Mouse (Mus musculus): ENCODE data around the gene Gm7247. TPM values are rescaled to one million over a fixed set of nuclear protein-coding genes. Genes with fewer than 3 reads are reported as not detected.
"Not testable (repeated sequence)": the region's sequence is repeated elsewhere in the genome, so short reads cannot be mapped to it uniquely, and the experiment has no call there.

Gene Gm7247
- polyA plus RNA-seq, 1 experiment from 2014 or later, result not detected

GRCm38 (mm10) chr14:51385741-51386140 is 24.2 kb downstream of the Gm7247 start:
- no peak for TF ChIP-seq CTCF (IDR thresholded peaks at IDR 0.05; ENCODE audit: low read depth)
- no peak for DNase-seq (ENCODE audit: low spot score)
- Histone ChIP-seq H3K4me1 (replicated peaks; ENCODE audit: control insufficient read depth, insufficient read depth) (no peaks in the 10 kb centered on the region), H3K9me3 (ENCODE audit: control insufficient read depth, low read length) (no peaks in the 10 kb centered on the region), H3K9ac (ENCODE audit: low read length) (no peak overlapping the region), H3K36me3 (ENCODE audit: control insufficient read depth, insufficient read depth, low read length) (no peaks in the 10 kb centered on the region), H3K27ac (replicated peaks) (no peak overlapping the region), H3K4me2 (replicated peaks; ENCODE audit: low read depth) (no peak overlapping the region), H3K27me3 (ENCODE audit: control insufficient read depth, insufficient read depth, low read length) (no peaks in the 10 kb centered on the region), H3K4me3 (ENCODE audit: low read depth, low read length) (no peak overlapping the region)
- ATAC-seq (ENCODE audit: low FRiP score, low TSS enrichment), result no peak
- WGBS, result 90% methylated on average over 4 of the region's 4 CpGs

GRCm38 (mm10) chr14:51387768-51388167 is 26.2 kb downstream of the Gm7247 start:
- H3K4me3 ChIP-seq (ENCODE audit: low read depth, low read length), result no peak overlapping the region
- no peak for DNase-seq (ENCODE audit: low spot score)
- TF ChIP-seq CTCF (IDR thresholded peaks at IDR 0.05; ENCODE audit: low read depth) (no peak), EP300 (optimal IDR thresholded peaks at IDR 0.05) (no peak)
- H3K4me2 ChIP-seq (replicated peaks; ENCODE audit: low read depth), result no peak overlapping the region
- H3K36me3 ChIP-seq (ENCODE audit: control insufficient read depth, insufficient read depth, low read length), result no peaks in the 10 kb centered on the region
- no peaks in the 10 kb centered on the region for H3K4me1 ChIP-seq (replicated peaks; ENCODE audit: control insufficient read depth, insufficient read depth)
- WGBS, result 96% methylated on average over 8 of the region's 8 CpGs
- H3K27me3 ChIP-seq (ENCODE audit: control insufficient read depth, insufficient read depth, low read length), result no peaks in the 10 kb centered on the region
- ATAC-seq (ENCODE audit: low FRiP score, low TSS enrichment), result no peak
- H3K9ac ChIP-seq (ENCODE audit: low read length), result no peak overlapping the region
- H3K9me3 ChIP-seq (ENCODE audit: control insufficient read depth, low read length), result no peaks in the 10 kb centered on the region
- H3K27ac ChIP-seq (replicated peaks), result no peak overlapping the region

- Histone ChIP-seq H3K4me2 (replicated peaks; ENCODE audit: low read depth) (no peak overlapping the region), H3K9me3 (ENCODE audit: control insufficient read depth, low read length) (no peaks in the 10 kb centered on the region), H3K4me1 (replicated peaks; ENCODE audit: control insufficient read depth, insufficient read depth) (no peaks in the 10 kb centered on the region), H3K4me3 (ENCODE audit: low read depth, low read length) (no peak overlapping the region), H3K27ac (replicated peaks) (no peak overlapping the region), H3K27me3 (ENCODE audit: control insufficient read depth, insufficient read depth, low read length) (no peaks in the 10 kb centered on the region), H3K9ac (ENCODE audit: low read length) (no peak overlapping the region), H3K36me3 (ENCODE audit: control insufficient read depth, insufficient read depth, low read length) (no peaks in the 10 kb centered on the region)
- TF ChIP-seq EP300 (optimal IDR thresholded peaks at IDR 0.05), result no peak
- DNase-seq (ENCODE audit: low spot score), result no peak
- ATAC-seq (ENCODE audit: low FRiP score, low TSS enrichment), result 0 out of 2 replicates have a peak, but pooled peaks have one; percentile 21
- WGBS, result 95% methylated on average over 9 of the region's 9 CpGs
Measured at GRCm38 (mm10) chr14:51388222-51388621, 26.7 kb downstream of the Gm7247 start.

DNA sequence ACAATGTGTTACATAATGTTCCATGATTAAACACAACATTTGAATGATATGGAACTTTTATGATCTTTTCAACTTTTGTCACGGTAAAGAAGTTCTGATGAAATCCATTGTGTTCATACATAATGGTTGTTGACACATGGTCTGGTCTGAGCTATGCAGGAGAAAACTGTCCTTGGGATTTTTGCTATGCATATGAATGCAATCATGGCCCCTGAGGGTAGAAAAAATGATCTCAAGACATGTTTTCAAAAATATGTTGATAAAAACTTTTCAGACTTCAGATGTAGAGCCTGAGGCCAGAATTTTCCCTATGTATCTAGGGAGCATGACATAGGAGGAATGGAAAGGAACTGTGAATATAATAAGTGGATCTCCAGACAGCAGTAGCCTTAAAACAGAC is 49.0 kb downstream of the Gm7247 start, which contains the start of gene Vmn2r88:
TSS of gene Vmn2r88 (plus strand) at position 301 of the 400 bp plus-strand sequence.
- ATAC-seq (ENCODE audit: low FRiP score, low TSS enrichment), result no peak
- no peaks in the 10 kb centered on the region for H3K4me1 ChIP-seq (replicated peaks; ENCODE audit: control insufficient read depth, insufficient read depth)
- no peaks in the 10 kb centered on the region for H3K27me3 ChIP-seq (ENCODE audit: control insufficient read depth, insufficient read depth, low read length)
- no peaks in the 10 kb centered on the region for H3K9me3 ChIP-seq (ENCODE audit: control insufficient read depth, low read length)
- no peak within 1 kb of the TSS for H3K9ac ChIP-seq (ENCODE audit: low read length)
- H3K4me3 ChIP-seq (ENCODE audit: low read depth, low read length), result no peak within 1 kb of the TSS
- no peaks in the 10 kb centered on the region for H3K36me3 ChIP-seq (ENCODE audit: control insufficient read depth, insufficient read depth, low read length)
- TF ChIP-seq CTCF (IDR thresholded peaks at IDR 0.05; ENCODE audit: low read depth) (no peak), EP300 (optimal IDR thresholded peaks at IDR 0.05) (no peak)
- DNase-seq (ENCODE audit: low spot score), result no peak
- no peak within 1 kb of the TSS for H3K27ac ChIP-seq (replicated peaks)
- 64% methylated on average over 1 of the region's 1 CpGs for WGBS
- no peak within 1 kb of the TSS for H3K4me2 ChIP-seq (replicated peaks; ENCODE audit: low read depth)

DNA sequence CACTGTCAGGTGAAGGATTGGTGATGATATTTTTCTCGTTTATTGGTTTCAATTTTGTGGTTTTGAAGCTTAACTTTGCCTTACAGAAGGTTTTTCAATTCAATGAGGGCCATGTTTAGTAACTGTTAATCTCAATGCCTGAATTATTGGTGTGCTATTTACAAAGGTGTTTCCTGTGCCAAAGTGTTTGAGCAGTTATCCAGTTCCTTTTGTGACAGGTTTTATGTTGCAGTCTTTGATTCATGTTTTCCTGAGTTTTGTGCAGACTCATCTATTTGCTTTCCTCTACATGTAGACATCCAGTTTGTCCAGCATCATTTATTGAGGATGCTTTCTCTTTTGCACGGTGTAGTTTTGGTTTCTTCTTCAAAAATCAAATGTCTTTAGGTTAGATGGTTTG is 62.3 kb downstream of the Gm7247 start:
- 56% methylated on average over 2 of the region's 2 CpGs for WGBS
- DNase-seq (ENCODE audit: low spot score), result no peak

DNA sequence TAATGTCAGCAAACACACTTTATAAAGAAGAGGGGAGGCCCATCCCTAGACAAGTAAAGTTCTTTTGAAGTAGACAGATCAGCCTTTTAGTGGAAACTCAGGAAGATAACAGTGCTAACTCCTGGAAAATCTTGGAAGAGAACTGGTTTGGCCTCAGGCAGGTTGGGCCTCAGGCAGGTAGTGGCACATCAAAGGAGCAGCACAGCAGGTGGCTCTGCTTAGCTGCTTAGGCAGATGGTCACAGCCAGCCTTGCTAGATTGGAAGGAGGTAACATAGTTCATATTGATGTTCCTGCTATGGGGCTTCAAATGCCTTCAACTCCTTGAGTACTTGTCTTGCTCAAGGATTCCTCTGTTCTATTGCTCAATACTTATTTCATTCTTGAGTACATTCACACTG is 68.6 kb downstream of the Gm7247 start:
- H3K27me3 ChIP-seq (ENCODE audit: control insufficient read depth, insufficient read depth, low read length); DNase-seq (ENCODE audit: low spot score); H3K4me2 ChIP-seq (replicated peaks; ENCODE audit: low read depth); H3K36me3 ChIP-seq (ENCODE audit: control insufficient read depth, insufficient read depth, low read length); H3K9ac ChIP-seq (ENCODE audit: low read length); ATAC-seq (ENCODE audit: low FRiP score, low TSS enrichment); H3K9me3 ChIP-seq (ENCODE audit: control insufficient read depth, low read length); H3K4me3 ChIP-seq (ENCODE audit: low read depth, low read length); H3K27ac ChIP-seq (replicated peaks); H3K4me1 ChIP-seq (replicated peaks; ENCODE audit: control insufficient read depth, insufficient read depth): not testable (repeated sequence)

More for the DNA sequence above, 62.3 kb downstream of the Gm7247 start:
- Histone ChIP-seq H3K4me2 (replicated peaks; ENCODE audit: low read depth) (no peak overlapping the region), H3K9me3 (ENCODE audit: control insufficient read depth, low read length) (no peaks in the 10 kb centered on the region), H3K4me1 (replicated peaks; ENCODE audit: control insufficient read depth, insufficient read depth) (no peaks in the 10 kb centered on the region), H3K27ac (replicated peaks) (no peak overlapping the region), H3K9ac (ENCODE audit: low read length) (no peak overlapping the region), H3K36me3 (ENCODE audit: control insufficient read depth, insufficient read depth, low read length) (no peaks in the 10 kb centered on the region), H3K4me3 (ENCODE audit: low read depth, low read length) (no peak overlapping the region), H3K27me3 (ENCODE audit: control insufficient read depth, insufficient read depth, low read length) (no peaks in the 10 kb centered on the region)
- TF ChIP-seq CTCF (IDR thresholded peaks at IDR 0.05; ENCODE audit: low read depth) (no peak), EP300 (optimal IDR thresholded peaks at IDR 0.05) (no peak)
- ATAC-seq (ENCODE audit: low FRiP score, low TSS enrichment), result no peak

Measured in stomach, postnatal 0 days (tissue).